Mouse (Mus musculus) splenic B cell, adult 2 months (primary cell): ENCODE results near the gene Erv3.
"Not testable (repeated sequence)": the region's sequence is repeated elsewhere in the genome, so short reads cannot be mapped to it uniquely, and the experiment has no call there.

Source experiments
- DNase-seq: peaks from one replicate; pipeline ENCODE4 v3.0.0-alpha.2; 2011; ENCODE audit warnings: low read depth, low spot score
- H3K27me3 ChIP-seq: 2 replicates; pipeline ENCODE4 v1.6.1; 2012; ENCODE audit warnings: mild to moderate bottlenecking, low read length, moderate library complexity, mixed read lengths; ENCODE audit not compliant: control insufficient read depth, poor library complexity, insufficient read depth, severe bottlenecking
- H3K36me3 ChIP-seq: 2 replicates; pipeline ENCODE4 v1.6.1; 2012; ENCODE audit warnings: mild to moderate bottlenecking, low read length, moderate library complexity, mixed read lengths; ENCODE audit not compliant: control insufficient read depth, poor library complexity, insufficient read depth, severe bottlenecking

Gene Erv3

GRCm38 (mm10) chr2:131847501-131848359 lies 11.8 kb downstream of the Erv3 start:
- no peaks in the 10 kb centered on the region for H3K27me3 ChIP-seq
- no peaks in the 10 kb centered on the region for H3K36me3 ChIP-seq
- no peak for DNase-seq

GRCm38 (mm10) chr2:131846811-131847210 lies 12.7 kb downstream of the Erv3 start:
- DNase-seq = no peak
- Histone ChIP-seq H3K36me3 (no peaks in the 10 kb centered on the region), H3K27me3 (no peaks in the 10 kb centered on the region)

GRCm38 (mm10) chr2:131846132-131846710 lies 13.3 kb downstream of the Erv3 start:
- no peak for DNase-seq
- Histone ChIP-seq H3K36me3 (no peaks in the 10 kb centered on the region), H3K27me3 (no peaks in the 10 kb centered on the region)

GRCm38 (mm10) chr2:131845671-131846070 lies 13.9 kb downstream of the Erv3 start:
- no peaks in the 10 kb centered on the region for H3K36me3 ChIP-seq
- H3K27me3 ChIP-seq = no peaks in the 10 kb centered on the region
- no peak for DNase-seq

- Histone ChIP-seq H3K36me3 (no peaks in the 10 kb centered on the region), H3K27me3 (no peaks in the 10 kb centered on the region)
- DNase-seq = no peak
Observed at GRCm38 (mm10) chr2:131842568-131842967, 17.0 kb downstream of the Erv3 start.

- DNase-seq = no peak
- H3K36me3 ChIP-seq = no peaks in the 10 kb centered on the region
- H3K27me3 ChIP-seq = no peaks in the 10 kb centered on the region
Observed at GRCm38 (mm10) chr2:131841321-131841693, 18.2 kb downstream of the Erv3 start.

- no peaks in the 10 kb centered on the region for H3K36me3 ChIP-seq
Observed at GRCm38 (mm10) chr2:131840611-131841320, 18.8 kb downstream of the Erv3 start.

GRCm38 (mm10) chr2:131834296-131834695 lies 25.3 kb downstream of the Erv3 start:
- no peaks in the 10 kb centered on the region for H3K36me3 ChIP-seq
- no peak for DNase-seq
- no peaks in the 10 kb centered on the region for H3K27me3 ChIP-seq

More at GRCm38 (mm10) chr2:131840611-131841320, 18.8 kb downstream of the Erv3 start:
- DNase-seq = no peak
- H3K27me3 ChIP-seq = no peaks in the 10 kb centered on the region

GRCm38 (mm10) chr2:131831861-131832260 lies 27.7 kb downstream of the Erv3 start:
- DNase-seq = no peak
- no peaks in the 10 kb centered on the region for H3K36me3 ChIP-seq
- H3K27me3 ChIP-seq = no peaks in the 10 kb centered on the region

- DNase-seq, H3K27me3 ChIP-seq, H3K36me3 ChIP-seq: not testable (repeated sequence)
Observed at GRCm38 (mm10) chr2:131830945-131831344, 28.6 kb downstream of the Erv3 start.

- peak; percentile 67 for DNase-seq
- H3K36me3 ChIP-seq = no peaks in the 10 kb centered on the region
- H3K27me3 ChIP-seq = no peaks in the 10 kb centered on the region
Observed at GRCm38 (mm10) chr2:131827999-131828975, 31.3 kb downstream of the Erv3 start.

- no peaks in the 10 kb centered on the region for H3K36me3 ChIP-seq
- H3K27me3 ChIP-seq = no peaks in the 10 kb centered on the region; the same call in 1 of the 2 replicates
- no peak for DNase-seq
Observed at GRCm38 (mm10) chr2:131827026-131827687, 32.4 kb downstream of the Erv3 start.

GRCm38 (mm10) chr2:131825498-131825897 lies 34.0 kb downstream of the Erv3 start:
- H3K36me3 ChIP-seq = no peaks in the 10 kb centered on the region
- H3K27me3 ChIP-seq = no peaks in the 10 kb centered on the region; the same call in 1 of the 2 replicates
- DNase-seq = no peak

- H3K27me3 ChIP-seq = no peaks in the 10 kb centered on the region; the same call in 1 of the 2 replicates
- no peaks in the 10 kb centered on the region for H3K36me3 ChIP-seq
- DNase-seq = no peak
Observed at GRCm38 (mm10) chr2:131823931-131824330, 35.6 kb downstream of the Erv3 start.
